Mouse (Mus musculus) hindbrain, embryonic 16.5 days (tissue): ENCODE measurements around the gene Gm49776. TPM values are rescaled to one million over a fixed set of nuclear protein-coding genes. Genes with fewer than 3 reads are reported as not detected.
A peak's percentile ranks its signal among the peaks of the same experiment; 100 is the strongest.
"Not testable (repeated sequence)": the region's sequence is repeated elsewhere in the genome, so short reads cannot be mapped to it uniquely, and the experiment has no call there.

Source experiments
- ATAC-seq: fragments of 200-750 bp; cut with Nextera tagmentation; 2 replicates; pipeline ENCODE4 v1.8.0; 2017; ENCODE audit warnings: moderate TSS enrichment, moderate library complexity
- H3K27ac ChIP-seq: fragments of 300-500 bp; sonication (generic); 2 replicates; pipeline ENCODE4 v1.5.1; 2014; ENCODE audit warnings: low read depth, mild to moderate bottlenecking, control low read depth, low read length, moderate library complexity
- H3K27me3 ChIP-seq: fragments of 300-500 bp; sonication (generic); replicated peaks from 2 replicates; pipeline ENCODE4 v1.6.1; 2014; ENCODE audit warnings: low read length; ENCODE audit not compliant: control insufficient read depth, insufficient read depth
- H3K36me3 ChIP-seq: fragments of 300-500 bp; sonication (generic); 2 replicates; pipeline ENCODE4 v1.6.1; 2014; ENCODE audit warnings: mild to moderate bottlenecking, low read length, moderate library complexity, mixed read lengths; ENCODE audit not compliant: control insufficient read depth, insufficient read depth
- H3K4me1 ChIP-seq: fragments of 300-500 bp; sonication (generic); 2 replicates; pipeline ENCODE4 v1.6.1; 2014; ENCODE audit warnings: low read depth, low read length; ENCODE audit not compliant: control insufficient read depth, insufficient read depth
- H3K4me2 ChIP-seq: fragments of 300-500 bp; sonication (generic); 2 replicates; pipeline ENCODE4 v1.6.1; 2014; ENCODE audit warnings: mild to moderate bottlenecking, low read length, control low read depth, moderate library complexity
- H3K4me3 ChIP-seq: fragments of 300-500 bp; sonication (generic); 2 replicates; pipeline ENCODE4 v1.5.1; 2014; ENCODE audit warnings: mild to moderate bottlenecking, low read length, control low read depth, moderate library complexity
- H3K9ac ChIP-seq: fragments of 300-500 bp; sonication (generic); 2 replicates; pipeline ENCODE4 v1.6.1; 2014; ENCODE audit warnings: low read depth, mild to moderate bottlenecking, control low read depth, low read length, moderate library complexity
- H3K9me3 ChIP-seq: fragments of 300-500 bp; sonication (generic); 2 replicates; pipeline ENCODE4 v1.6.1; 2014; ENCODE audit warnings: mild to moderate bottlenecking, low read length, moderate library complexity; ENCODE audit not compliant: control insufficient read depth
- WGBS: fragments of 180-500 bp; shearing (Covaris S2); extraction: QIAGEN DNeasy Blood & Tissue Kit; methylation state at CpG from one replicate; pipeline ENCODE4 v1.1.7; 2014; 5-methylcytosine and 5-hydroxymethylcytosine counted together
- polyA plus RNA-seq: library from polyadenylated mRNA; unstranded; fragments of >200 nt; fragmentation: Nextera tagmentation; extraction: Ambion mirVana; gene quantifications from 2 replicates; pipeline ENCODE4 v1.2.1, GENCODE M21; 2015

The Gm49776 gene
- 1.3 TPM in 1 of 2 replicates, not detected in the other for polyA plus RNA-seq

GRCm38 (mm10) chr16:18258221-18258620 lies at the start of gene Gm49776:
Gene Gm49776 (minus strand): TSS chr16:18258321.
- Histone ChIP-seq H3K9me3 (no peaks in the 10 kb centered on the region), H3K4me2 (no peak within 1 kb of the TSS), H3K36me3 (peaks cover 65% of the 10 kb centered on the region), H3K4me1 (no peaks in the 10 kb centered on the region), H3K27ac (no peak within 1 kb of the TSS), H3K27me3 (no peaks in the 10 kb centered on the region), H3K4me3 (no peak within 1 kb of the TSS), H3K9ac (no peak within 1 kb of the TSS)
- no peak for ATAC-seq
- 98% methylated on average over 2 of the region's 2 CpGs for WGBS

- 4% methylated on average over 6 of the region's 10 CpGs for WGBS
- Histone ChIP-seq H3K9ac (peak overlapping the region; percentile 43), H3K4me2 (peak overlapping the region; percentile 51), H3K27ac (peak overlapping the region; percentile 39; the same call in 1 of the 2 replicates), H3K4me3 (peak overlapping the region; percentile 89), H3K4me1 (peaks cover 25% of the 10 kb centered on the region)
- H3K36me3 ChIP-seq, H3K27me3 ChIP-seq, ATAC-seq, H3K9me3 ChIP-seq: not testable (repeated sequence)
Observed at GRCm38 (mm10) chr16:18289614-18290013, 31.5 kb upstream of the Gm49776 start.

- peaks cover 25% of the 10 kb centered on the region for H3K4me1 ChIP-seq
- peak within 1 kb of the TSS; percentile 85 for H3K27ac ChIP-seq
- H3K27me3 ChIP-seq: no peaks in the 10 kb centered on the region
- peak within 1 kb of the TSS; percentile 89 for H3K4me2 ChIP-seq
- H3K36me3 ChIP-seq: peaks cover 7% of the 10 kb centered on the region
- H3K9ac ChIP-seq: peak within 1 kb of the TSS; percentile 94
- WGBS: under 1% methylated on average over 64 of the region's 71 CpGs
- ATAC-seq: peak; percentile 100
- peak within 1 kb of the TSS; percentile 89 for H3K4me3 ChIP-seq
- H3K9me3 ChIP-seq: no peaks in the 10 kb centered on the region
Observed at GRCm38 (mm10) chr16:18289067-18289588, 31.0 kb upstream of the Gm49776 start, which contains the start of gene Dgcr8. Gene Dgcr8 (minus strand): TSS chr16:18289246.

GRCm38 (mm10) chr16:18288581-18289061 lies 30.5 kb upstream of the Gm49776 start:
- ATAC-seq: peak; percentile 83
- no peaks in the 10 kb centered on the region for H3K9me3 ChIP-seq
- WGBS: under 1% methylated on average over 22 of the region's 31 CpGs

GRCm38 (mm10) chr16:18288166-18288565 lies 30.0 kb upstream of the Gm49776 start:
- no peaks in the 10 kb centered on the region for H3K27me3 ChIP-seq
- H3K4me3 ChIP-seq: peak overlapping the region; percentile 89
- 0% methylated on average over 4 of the region's 4 CpGs for WGBS
- peak overlapping the region; percentile 26; the same call in 1 of the 2 replicates for H3K27ac ChIP-seq
- H3K4me1 ChIP-seq: peaks cover 25% of the 10 kb centered on the region
- no peaks in the 10 kb centered on the region for H3K9me3 ChIP-seq
- no peak for ATAC-seq
- H3K9ac ChIP-seq: peak overlapping the region; percentile 94
- H3K4me2 ChIP-seq: peak overlapping the region; percentile 89
- peaks cover 14% of the 10 kb centered on the region for H3K36me3 ChIP-seq

More at GRCm38 (mm10) chr16:18288581-18289061, 30.5 kb upstream of the Gm49776 start:
- Histone ChIP-seq H3K9ac (peak overlapping the region; percentile 94), H3K4me1 (peaks cover 25% of the 10 kb centered on the region), H3K36me3 (peaks cover 11% of the 10 kb centered on the region), H3K4me3 (peak overlapping the region; percentile 89), H3K27ac (peak overlapping the region; percentile 85), H3K27me3 (no peaks in the 10 kb centered on the region), H3K4me2 (peak overlapping the region; percentile 89)

GRCm38 (mm10) chr16:18275166-18275565 lies 17.0 kb upstream of the Gm49776 start:
- peaks cover 55% of the 10 kb centered on the region for H3K36me3 ChIP-seq
- no peak overlapping the region for H3K27ac ChIP-seq
- H3K9ac ChIP-seq: no peak overlapping the region
- no peak overlapping the region for H3K4me2 ChIP-seq
- no peaks in the 10 kb centered on the region for H3K27me3 ChIP-seq
- ATAC-seq: no peak
- no peak overlapping the region for H3K4me3 ChIP-seq
- WGBS: 88% methylated on average over 2 of the region's 2 CpGs
- H3K9me3 ChIP-seq: no peaks in the 10 kb centered on the region
- H3K4me1 ChIP-seq: no peaks in the 10 kb centered on the region

- WGBS: 86% methylated on average over 5 of the region's 5 CpGs
- no peak for ATAC-seq
- H3K9ac ChIP-seq: no peak overlapping the region
- no peak overlapping the region for H3K4me2 ChIP-seq
- H3K4me1 ChIP-seq: no peaks in the 10 kb centered on the region
- peaks cover 56% of the 10 kb centered on the region for H3K36me3 ChIP-seq
- H3K9me3 ChIP-seq: no peaks in the 10 kb centered on the region
- no peak overlapping the region for H3K27ac ChIP-seq
- H3K27me3 ChIP-seq: no peaks in the 10 kb centered on the region
- H3K4me3 ChIP-seq: no peak overlapping the region
Observed at GRCm38 (mm10) chr16:18268182-18268581, 10.1 kb upstream of the Gm49776 start.

- Histone ChIP-seq H3K36me3 (peaks cover 51% of the 10 kb centered on the region), H3K9ac (no peak overlapping the region), H3K27me3 (no peaks in the 10 kb centered on the region), H3K27ac (no peak overlapping the region), H3K9me3 (no peaks in the 10 kb centered on the region), H3K4me2 (no peak overlapping the region), H3K4me3 (no peak overlapping the region), H3K4me1 (no peaks in the 10 kb centered on the region)
- 86% methylated on average over 2 of the region's 2 CpGs for WGBS
- ATAC-seq: no peak
Observed at GRCm38 (mm10) chr16:18265024-18265423, 6.9 kb upstream of the Gm49776 start.

GRCm38 (mm10) chr16:18253866-18254265 lies 4.3 kb downstream of the Gm49776 start:
- Histone ChIP-seq H3K4me3 (no peak overlapping the region), H3K4me2 (no peak overlapping the region), H3K27ac (no peak overlapping the region), H3K27me3 (no peaks in the 10 kb centered on the region), H3K36me3 (peaks cover 51% of the 10 kb centered on the region), H3K4me1 (peaks cover 17% of the 10 kb centered on the region), H3K9ac (no peak overlapping the region), H3K9me3 (no peaks in the 10 kb centered on the region)
- ATAC-seq: no peak
- WGBS: 96% methylated on average over 1 of the region's 1 CpGs
